Mouse (Mus musculus): ENCODE measurements around the gene Myo1a.

GRCm38 (mm10) chr10:127736916-127737315, 31.9 kb downstream of the Myo1a start:
- TF ChIP-seq TCF12 (IDR thresholded peaks at IDR 0.05; ENCODE audit: insufficient read depth, poor library complexity, severe bottlenecking) (no peak), POLR2A (IDR thresholded peaks at IDR 0.05; ENCODE audit: insufficient read length, low read depth) (no peak)
